Mouse (Mus musculus): ENCODE data around the gene Obscn. TPM values are rescaled to one million over a fixed set of nuclear protein-coding genes. Genes with fewer than 3 reads are reported as not detected.

Gene Obscn
- polyA plus RNA-seq, 1 experiment from 2014 or later: 0.29 TPM

DNA sequence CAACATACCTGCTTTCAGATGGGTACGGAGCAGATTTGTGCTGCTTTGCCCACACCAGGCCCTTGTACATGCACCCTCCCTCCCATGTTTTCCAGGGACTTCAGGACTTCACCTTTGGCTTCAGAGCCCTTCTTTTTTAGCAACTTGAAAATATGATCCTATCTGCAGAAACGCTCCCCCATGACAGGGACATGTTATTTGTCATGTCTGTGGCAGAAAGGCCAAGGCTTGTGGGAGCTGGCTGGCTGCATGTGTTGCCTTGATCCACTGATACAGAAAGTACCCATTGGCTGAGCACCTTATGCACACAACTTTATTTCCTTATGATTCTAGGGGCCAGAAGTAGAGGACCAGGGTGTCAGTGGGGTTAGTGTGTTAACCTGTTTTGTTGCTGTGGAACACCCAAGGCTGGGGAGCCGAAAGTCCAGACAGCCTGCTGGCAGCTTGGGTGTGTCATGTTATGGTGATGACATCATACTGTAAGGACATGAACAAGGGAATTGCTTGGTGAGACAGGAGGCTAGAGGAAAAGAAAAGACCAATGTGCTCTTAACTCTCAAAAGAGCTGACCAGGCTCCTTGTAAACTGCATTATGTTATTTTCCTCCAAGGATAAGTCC lies 150.8 kb downstream of the Obscn start:
- Histone ChIP-seq H3K9me3 (replicated peaks; ENCODE audit: control insufficient read depth, low read length, poor library complexity, severe bottlenecking) (no peaks in the 10 kb centered on the region), H3K36me3 (ENCODE audit: control insufficient read depth, insufficient read depth, low read length) (peaks cover 52% of the 10 kb centered on the region), H3K4me2 (ENCODE audit: low read length) (no peak overlapping the region), H3K9ac (ENCODE audit: low read depth, low read length) (no peak overlapping the region), H3K4me1 (ENCODE audit: control insufficient read depth, insufficient read depth, low read length) (peaks cover 15% of the 10 kb centered on the region), H3K27me3 (ENCODE audit: control insufficient read depth, insufficient read depth, low read depth, low read length) (no peaks in the 10 kb centered on the region), H3K27ac (ENCODE audit: low read length) (no peak overlapping the region), H3K4me3 (ENCODE audit: low read depth, low read length) (no peak overlapping the region)
- 98% methylated on average over 3 of the region's 3 CpGs for WGBS
- no peak for ATAC-seq

DNA sequence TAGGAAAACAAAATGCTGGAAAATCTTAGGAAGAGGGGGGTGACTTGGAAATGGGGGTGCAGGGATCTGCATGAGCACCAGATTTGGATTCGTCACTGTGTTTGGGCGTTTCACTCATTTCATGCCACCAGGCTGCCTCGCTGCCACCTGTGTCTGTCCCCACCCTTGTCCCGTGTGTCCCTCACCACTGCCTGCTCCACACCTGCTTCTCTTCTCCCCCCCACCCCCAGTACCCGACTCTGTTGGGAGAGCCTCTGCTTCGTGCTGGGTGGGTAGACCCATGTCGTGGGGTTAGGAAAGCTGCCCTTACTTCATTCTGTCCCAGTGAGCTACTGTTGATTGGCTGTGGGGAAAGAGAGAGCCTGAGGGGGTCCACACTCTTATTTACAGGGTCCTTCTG lies 151.5 kb downstream of the Obscn start:
- H3K36me3 ChIP-seq (ENCODE audit: control insufficient read depth, insufficient read depth, low read length): peaks cover 45% of the 10 kb centered on the region
- peaks cover 23% of the 10 kb centered on the region for H3K4me1 ChIP-seq (ENCODE audit: control insufficient read depth, insufficient read depth, low read length)
- no peak overlapping the region for H3K4me3 ChIP-seq (ENCODE audit: low read depth, low read length)
- no peak overlapping the region for H3K9ac ChIP-seq (ENCODE audit: low read depth, low read length)
- H3K4me2 ChIP-seq (ENCODE audit: low read length): no peak overlapping the region
- H3K9me3 ChIP-seq (replicated peaks; ENCODE audit: control insufficient read depth, low read length, poor library complexity, severe bottlenecking): no peaks in the 10 kb centered on the region
- 95% methylated on average over 7 of the region's 7 CpGs for WGBS
- no peak overlapping the region for H3K27ac ChIP-seq (ENCODE audit: low read length)
- H3K27me3 ChIP-seq (ENCODE audit: control insufficient read depth, insufficient read depth, low read depth, low read length): no peaks in the 10 kb centered on the region
- ATAC-seq: no peak

DNA sequence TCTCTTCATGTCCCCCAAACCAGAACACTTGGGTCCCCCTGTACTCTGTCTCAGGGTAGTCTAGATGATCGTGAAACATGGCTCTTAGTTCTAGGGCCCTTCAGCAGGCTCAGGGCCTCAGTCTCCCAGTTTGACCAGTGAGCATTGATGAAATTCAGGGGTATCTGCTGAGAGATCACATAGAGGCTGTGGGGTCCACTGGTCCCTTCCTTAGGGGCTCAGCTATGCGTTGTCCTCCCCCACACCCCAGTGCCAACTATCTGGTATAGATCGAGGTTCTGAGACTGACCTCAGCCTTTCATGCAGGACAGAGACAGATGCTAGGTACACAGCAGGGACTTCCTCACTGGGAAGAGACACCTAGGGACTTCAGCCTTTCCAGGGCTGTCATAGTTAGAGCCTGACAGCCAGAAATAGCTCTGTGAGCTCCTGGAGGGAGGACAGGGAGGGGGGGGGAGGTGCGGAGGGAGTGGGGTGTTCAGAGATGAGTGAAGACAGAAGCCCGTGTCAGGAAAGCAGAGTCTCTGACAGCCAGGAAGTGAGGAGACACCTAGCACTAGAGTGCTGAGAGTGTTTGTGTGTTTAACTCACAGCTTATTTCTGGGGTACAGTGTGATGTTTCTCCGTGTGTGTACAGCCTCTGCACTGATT lies 152.4 kb downstream of the Obscn start:
- peaks cover 40% of the 10 kb centered on the region for H3K36me3 ChIP-seq (ENCODE audit: control insufficient read depth, insufficient read depth, low read length)
- no peak for ATAC-seq
- WGBS: 92% methylated on average over 6 of the region's 6 CpGs

DNA sequence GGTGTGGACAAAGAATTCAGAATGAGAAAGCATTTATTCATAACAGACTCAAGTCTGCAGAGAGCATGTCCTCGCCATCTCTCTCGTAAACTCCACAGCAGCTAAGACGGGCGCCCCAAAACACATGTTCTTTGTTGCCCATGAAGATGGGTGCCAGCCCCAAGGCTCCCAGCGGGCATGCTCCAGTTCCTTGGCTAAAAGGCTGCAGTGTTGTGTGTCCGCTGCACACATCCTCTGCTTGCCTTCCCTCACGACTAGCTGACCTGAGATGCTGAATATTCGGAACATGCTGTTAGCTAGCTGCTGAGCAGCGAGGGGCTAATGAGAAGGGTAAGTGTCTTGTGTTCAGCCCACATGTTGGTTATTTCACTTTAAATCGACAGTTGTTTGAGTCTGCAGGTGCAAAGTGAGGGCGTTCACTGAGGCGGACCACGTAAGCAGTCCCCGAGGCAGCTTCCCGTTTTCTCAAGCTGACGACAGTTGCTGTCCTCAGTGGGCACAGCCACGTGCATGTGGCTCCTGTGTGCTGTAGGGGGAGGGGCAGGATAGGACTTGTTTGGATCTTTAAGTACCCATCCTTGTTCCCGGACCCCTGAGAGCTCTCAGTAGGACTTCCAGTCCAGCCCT lies 153.6 kb downstream of the Obscn start:
- Histone ChIP-seq H3K4me2 (ENCODE audit: low read length) (no peak overlapping the region), H3K27me3 (ENCODE audit: control insufficient read depth, insufficient read depth, low read depth, low read length) (no peaks in the 10 kb centered on the region), H3K27ac (ENCODE audit: low read length) (no peak overlapping the region), H3K9me3 (replicated peaks; ENCODE audit: control insufficient read depth, low read length, poor library complexity, severe bottlenecking) (no peaks in the 10 kb centered on the region), H3K9ac (ENCODE audit: low read depth, low read length) (no peak overlapping the region), H3K4me3 (ENCODE audit: low read depth, low read length) (no peak overlapping the region), H3K36me3 (ENCODE audit: control insufficient read depth, insufficient read depth, low read length) (peaks cover 32% of the 10 kb centered on the region), H3K4me1 (ENCODE audit: control insufficient read depth, insufficient read depth, low read length) (peaks cover 34% of the 10 kb centered on the region)
- no peak for ATAC-seq
- 88% methylated on average over 18 of the region's 18 CpGs for WGBS

More for the DNA sequence above, 152.4 kb downstream of the Obscn start:
- H3K9ac ChIP-seq (ENCODE audit: low read depth, low read length): no peak overlapping the region
- H3K27me3 ChIP-seq (ENCODE audit: control insufficient read depth, insufficient read depth, low read depth, low read length): no peaks in the 10 kb centered on the region
- peaks cover 31% of the 10 kb centered on the region for H3K4me1 ChIP-seq (ENCODE audit: control insufficient read depth, insufficient read depth, low read length)
- no peak overlapping the region for H3K27ac ChIP-seq (ENCODE audit: low read length)
- H3K4me3 ChIP-seq (ENCODE audit: low read depth, low read length): no peak overlapping the region
- no peaks in the 10 kb centered on the region for H3K9me3 ChIP-seq (replicated peaks; ENCODE audit: control insufficient read depth, low read length, poor library complexity, severe bottlenecking)
- H3K4me2 ChIP-seq (ENCODE audit: low read length): no peak overlapping the region

DNA sequence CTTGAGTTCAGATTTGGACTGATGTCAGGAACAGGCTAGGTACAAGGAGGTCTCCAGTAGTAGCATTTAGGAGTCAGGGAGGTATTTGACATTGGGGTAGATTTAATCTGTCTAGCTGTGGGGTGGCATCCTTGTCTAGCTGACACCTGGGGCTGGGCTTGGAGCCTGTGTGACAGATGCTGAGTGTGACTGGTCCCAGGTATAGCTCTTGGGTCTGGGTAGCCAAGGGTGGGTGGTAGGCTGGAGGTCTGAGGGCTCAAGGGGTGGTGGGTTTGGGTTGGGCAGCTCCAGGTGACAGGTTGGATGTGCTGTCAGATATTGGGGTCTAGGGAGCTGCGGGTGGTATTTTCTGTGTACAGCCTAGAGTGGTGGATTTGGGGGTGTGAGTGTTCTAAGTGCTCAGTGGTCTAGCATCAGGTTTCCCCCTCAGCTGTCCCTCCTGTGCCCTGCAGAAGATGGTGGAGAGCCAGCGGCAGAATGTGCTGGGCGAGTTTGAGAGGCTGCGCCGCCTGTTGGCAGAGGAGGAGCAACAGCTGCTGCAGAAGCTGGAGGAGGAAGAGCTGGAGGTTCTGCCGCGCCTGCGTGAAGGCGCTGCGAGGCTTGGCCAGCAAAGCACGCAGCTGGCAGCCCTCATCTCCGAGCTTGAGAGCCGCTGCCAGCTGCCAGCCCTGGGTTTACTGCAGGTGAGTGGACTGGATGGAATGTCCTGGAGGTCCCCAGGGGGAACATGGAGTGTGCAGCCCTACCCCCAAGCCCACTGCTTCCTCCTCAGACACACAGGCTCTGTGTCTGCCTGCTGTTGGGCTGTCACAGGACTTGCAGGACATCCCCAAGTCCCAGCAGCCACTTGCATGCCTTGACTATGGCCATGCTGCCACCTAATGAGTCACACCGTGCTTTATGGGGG lies 154.4 kb downstream of the Obscn start:
- Histone ChIP-seq H3K4me1 (ENCODE audit: control insufficient read depth, insufficient read depth, low read length) (peaks cover 38% of the 10 kb centered on the region), H3K36me3 (ENCODE audit: control insufficient read depth, insufficient read depth, low read length) (peaks cover 30% of the 10 kb centered on the region), H3K4me3 (ENCODE audit: low read depth, low read length) (no peak overlapping the region), H3K27me3 (ENCODE audit: control insufficient read depth, insufficient read depth, low read depth, low read length) (no peaks in the 10 kb centered on the region), H3K4me2 (ENCODE audit: low read length) (no peak overlapping the region), H3K9ac (ENCODE audit: low read depth, low read length) (0 out of 2 replicates have a peak overlapping the region, but pooled peaks have one; percentile 17), H3K9me3 (replicated peaks; ENCODE audit: control insufficient read depth, low read length, poor library complexity, severe bottlenecking) (no peaks in the 10 kb centered on the region), H3K27ac (ENCODE audit: low read length) (no peak overlapping the region)
- WGBS: 53% methylated on average over 14 of the region's 14 CpGs
- ATAC-seq: no peak

DNA sequence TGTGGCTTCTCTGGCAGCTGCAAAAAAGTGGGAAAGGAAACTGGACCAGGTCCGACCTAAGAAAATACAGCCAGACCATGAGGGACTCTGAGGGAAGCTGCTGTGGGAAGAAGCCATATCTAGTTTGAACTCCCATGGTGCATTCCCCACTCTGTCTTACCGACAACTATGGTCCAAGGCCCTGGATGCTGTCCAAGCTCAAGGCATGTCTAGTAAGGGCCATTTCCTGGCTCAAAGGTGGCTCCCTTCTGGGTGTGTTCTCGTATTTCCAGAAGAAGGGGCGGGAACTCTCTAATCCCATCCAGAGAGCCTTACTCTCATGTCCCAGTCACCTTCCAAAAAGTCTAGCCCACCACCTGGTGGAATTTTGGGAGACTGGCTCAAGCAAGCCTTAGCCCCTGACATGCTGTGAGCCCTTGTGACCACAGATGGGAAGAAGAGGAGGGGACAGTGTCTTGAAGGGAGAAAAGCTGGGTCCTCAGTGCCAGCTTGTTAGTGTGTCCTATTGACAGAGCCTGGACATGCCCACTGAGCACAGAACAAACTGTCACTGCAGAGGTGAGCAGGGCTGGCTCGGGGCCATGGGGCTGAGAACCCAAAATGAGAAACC lies 155.7 kb downstream of the Obscn start:
- Histone ChIP-seq H3K27me3 (ENCODE audit: control insufficient read depth, insufficient read depth, low read depth, low read length) (no peaks in the 10 kb centered on the region), H3K4me3 (ENCODE audit: low read depth, low read length) (no peak overlapping the region), H3K9me3 (replicated peaks; ENCODE audit: control insufficient read depth, low read length, poor library complexity, severe bottlenecking) (no peaks in the 10 kb centered on the region), H3K36me3 (ENCODE audit: control insufficient read depth, insufficient read depth, low read length) (peaks cover 20% of the 10 kb centered on the region), H3K27ac (ENCODE audit: low read length) (no peak overlapping the region), H3K4me2 (ENCODE audit: low read length) (no peak overlapping the region; the same call in 1 of the 2 replicates), H3K9ac (ENCODE audit: low read depth, low read length) (peak overlapping the region; percentile 26; the same call in 1 of the 2 replicates), H3K4me1 (ENCODE audit: control insufficient read depth, insufficient read depth, low read length) (peaks cover 45% of the 10 kb centered on the region)
- no peak for ATAC-seq
- 67% methylated on average over 5 of the region's 5 CpGs for WGBS

DNA sequence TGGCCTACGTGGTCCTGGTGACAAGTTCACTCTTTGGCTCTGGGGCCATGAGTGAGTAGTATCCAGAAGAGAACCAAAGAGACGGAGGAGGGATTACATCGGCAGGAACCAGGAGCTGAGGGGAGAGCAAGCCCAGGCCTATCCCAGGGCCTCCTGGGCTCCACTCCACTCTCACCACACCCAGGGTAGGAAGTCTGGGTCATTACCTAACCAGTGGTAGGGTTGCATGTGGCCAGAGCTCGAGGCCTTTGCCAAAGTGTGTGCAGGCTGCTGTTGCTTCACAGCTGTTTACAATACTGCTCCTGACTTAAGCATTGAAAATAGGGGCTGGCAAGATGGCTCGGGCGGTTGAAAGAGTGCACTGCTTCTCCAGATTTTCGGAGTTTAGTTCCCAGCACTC lies 156.5 kb downstream of the Obscn start:
- Histone ChIP-seq H3K9me3 (replicated peaks; ENCODE audit: control insufficient read depth, low read length, poor library complexity, severe bottlenecking) (no peaks in the 10 kb centered on the region), H3K27me3 (ENCODE audit: control insufficient read depth, insufficient read depth, low read depth, low read length) (no peaks in the 10 kb centered on the region), H3K4me1 (ENCODE audit: control insufficient read depth, insufficient read depth, low read length) (peaks cover 49% of the 10 kb centered on the region), H3K4me3 (ENCODE audit: low read depth, low read length) (peak overlapping the region; percentile 97), H3K4me2 (ENCODE audit: low read length) (peak overlapping the region; percentile 98), H3K36me3 (ENCODE audit: control insufficient read depth, insufficient read depth, low read length) (peaks cover 12% of the 10 kb centered on the region), H3K9ac (ENCODE audit: low read depth, low read length) (peak overlapping the region; percentile 13; the same call in 1 of the 2 replicates), H3K27ac (ENCODE audit: low read length) (no peak overlapping the region)
- no peak for ATAC-seq
- 79% methylated on average over 7 of the region's 7 CpGs for WGBS

DNA sequence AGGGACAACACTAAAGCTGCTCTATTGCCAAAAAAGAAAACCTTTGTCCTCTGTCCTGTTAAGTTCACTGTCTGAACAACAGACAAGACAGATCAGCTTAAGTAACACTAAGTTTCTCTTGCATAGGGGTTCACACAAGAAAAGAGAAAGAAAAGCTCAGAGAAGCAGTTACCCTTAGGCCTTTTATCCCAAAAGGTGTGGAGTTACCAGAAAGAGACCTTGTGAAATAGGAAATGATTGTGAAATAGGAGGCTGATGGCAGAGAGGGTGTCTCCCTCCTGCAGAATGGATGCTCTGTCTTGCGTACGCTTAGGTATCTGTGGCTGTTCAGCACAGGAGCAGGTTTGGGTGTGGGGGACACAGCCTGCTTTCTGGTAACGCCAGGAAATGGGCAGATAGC lies 157.0 kb downstream of the Obscn start:
- peaks cover 49% of the 10 kb centered on the region for H3K4me1 ChIP-seq (ENCODE audit: control insufficient read depth, insufficient read depth, low read length)
- no peak for ATAC-seq
- 81% methylated on average over 3 of the region's 3 CpGs for WGBS

More for the DNA sequence above, 157.0 kb downstream of the Obscn start:
- Histone ChIP-seq H3K36me3 (ENCODE audit: control insufficient read depth, insufficient read depth, low read length) (peaks cover 15% of the 10 kb centered on the region), H3K27me3 (ENCODE audit: control insufficient read depth, insufficient read depth, low read depth, low read length) (no peaks in the 10 kb centered on the region), H3K27ac (ENCODE audit: low read length) (no peak overlapping the region), H3K4me3 (ENCODE audit: low read depth, low read length) (peak overlapping the region; percentile 97), H3K9me3 (replicated peaks; ENCODE audit: control insufficient read depth, low read length, poor library complexity, severe bottlenecking) (no peaks in the 10 kb centered on the region), H3K4me2 (ENCODE audit: low read length) (peak overlapping the region; percentile 98), H3K9ac (ENCODE audit: low read depth, low read length) (peak overlapping the region; percentile 13; the same call in 1 of the 2 replicates)

All from midbrain, embryonic 16.5 days (tissue).